Mouse (Mus musculus) monocyte, adult 5-6 weeks (primary cell): ENCODE results near the gene Arhgef28. TPM values are rescaled to one million over a fixed set of nuclear protein-coding genes. Genes with fewer than 3 reads are reported as not detected.

Experiments used
- ATAC-seq: fragments of 153-309, 156-312 bp; replicated peaks from 2 replicates; pipeline ENCODE4 v1.8.0; 2017; ENCODE audit warnings: mild to moderate bottlenecking; ENCODE audit not compliant: low TSS enrichment, insufficient number of reproducible peaks, severe bottlenecking, poor library complexity, low FRiP score
- total RNA-seq: library from RNA; stranded (forward); fragments of 200-1000, 200-491, 200-594 nt; gene quantifications from 3 replicates; pipeline ENCODE4 v1.2.3, GENCODE M21; 2017

The Arhgef28 gene
- total RNA-seq, 1 experiment from 2014 or later: not detected

GRCm38 (mm10) chr13:98187904-98188303 is 18.3 kb downstream of the Arhgef28 start:
- ATAC-seq: no peak

- ATAC-seq: no peak
Observed at GRCm38 (mm10) chr13:98186179-98186578, 20.1 kb downstream of the Arhgef28 start.

GRCm38 (mm10) chr13:98184632-98185031 is 21.6 kb downstream of the Arhgef28 start:
- ATAC-seq: no peak

- ATAC-seq: no peak
Observed at GRCm38 (mm10) chr13:98183157-98183878, 22.9 kb downstream of the Arhgef28 start.

GRCm38 (mm10) chr13:98182330-98182729 is 23.9 kb downstream of the Arhgef28 start:
- ATAC-seq: no peak

- no peak for ATAC-seq
Observed at GRCm38 (mm10) chr13:98180636-98181035, 25.6 kb downstream of the Arhgef28 start.

- no peak for ATAC-seq
Observed at GRCm38 (mm10) chr13:98175323-98176007, 30.8 kb downstream of the Arhgef28 start.

GRCm38 (mm10) chr13:98173008-98173407 is 33.2 kb downstream of the Arhgef28 start:
- no peak for ATAC-seq

GRCm38 (mm10) chr13:98172365-98172764 is 33.9 kb downstream of the Arhgef28 start:
- ATAC-seq: no peak

- ATAC-seq: no peak
Observed at GRCm38 (mm10) chr13:98171706-98172105, 34.5 kb downstream of the Arhgef28 start.

GRCm38 (mm10) chr13:98171257-98171656 is 35.0 kb downstream of the Arhgef28 start:
- ATAC-seq: no peak

- ATAC-seq: no peak
Observed at GRCm38 (mm10) chr13:98164878-98165277, 41.4 kb downstream of the Arhgef28 start.

- ATAC-seq: no peak
Observed at GRCm38 (mm10) chr13:98161496-98161895, 44.7 kb downstream of the Arhgef28 start.

- no peak for ATAC-seq
Observed at GRCm38 (mm10) chr13:98156656-98157055, 49.6 kb downstream of the Arhgef28 start.

- ATAC-seq: no peak; the same call in 1 of the 2 replicates
Observed at GRCm38 (mm10) chr13:98152759-98153158, 53.5 kb downstream of the Arhgef28 start.

- ATAC-seq: no peak
Observed at GRCm38 (mm10) chr13:98147532-98147931, 58.7 kb downstream of the Arhgef28 start.

GRCm38 (mm10) chr13:98146573-98147160 is 59.6 kb downstream of the Arhgef28 start:
- no peak for ATAC-seq

- no peak for ATAC-seq
Observed at GRCm38 (mm10) chr13:98145310-98145709, 60.9 kb downstream of the Arhgef28 start.

- no peak for ATAC-seq
Observed at GRCm38 (mm10) chr13:98143000-98143399, 63.2 kb downstream of the Arhgef28 start.

- ATAC-seq: no peak
Observed at GRCm38 (mm10) chr13:98140626-98141025, 65.6 kb downstream of the Arhgef28 start.
